Mouse (Mus musculus): Measurements from ENCODE around the gene Slc15a4.

The Slc15a4 gene

DNA sequence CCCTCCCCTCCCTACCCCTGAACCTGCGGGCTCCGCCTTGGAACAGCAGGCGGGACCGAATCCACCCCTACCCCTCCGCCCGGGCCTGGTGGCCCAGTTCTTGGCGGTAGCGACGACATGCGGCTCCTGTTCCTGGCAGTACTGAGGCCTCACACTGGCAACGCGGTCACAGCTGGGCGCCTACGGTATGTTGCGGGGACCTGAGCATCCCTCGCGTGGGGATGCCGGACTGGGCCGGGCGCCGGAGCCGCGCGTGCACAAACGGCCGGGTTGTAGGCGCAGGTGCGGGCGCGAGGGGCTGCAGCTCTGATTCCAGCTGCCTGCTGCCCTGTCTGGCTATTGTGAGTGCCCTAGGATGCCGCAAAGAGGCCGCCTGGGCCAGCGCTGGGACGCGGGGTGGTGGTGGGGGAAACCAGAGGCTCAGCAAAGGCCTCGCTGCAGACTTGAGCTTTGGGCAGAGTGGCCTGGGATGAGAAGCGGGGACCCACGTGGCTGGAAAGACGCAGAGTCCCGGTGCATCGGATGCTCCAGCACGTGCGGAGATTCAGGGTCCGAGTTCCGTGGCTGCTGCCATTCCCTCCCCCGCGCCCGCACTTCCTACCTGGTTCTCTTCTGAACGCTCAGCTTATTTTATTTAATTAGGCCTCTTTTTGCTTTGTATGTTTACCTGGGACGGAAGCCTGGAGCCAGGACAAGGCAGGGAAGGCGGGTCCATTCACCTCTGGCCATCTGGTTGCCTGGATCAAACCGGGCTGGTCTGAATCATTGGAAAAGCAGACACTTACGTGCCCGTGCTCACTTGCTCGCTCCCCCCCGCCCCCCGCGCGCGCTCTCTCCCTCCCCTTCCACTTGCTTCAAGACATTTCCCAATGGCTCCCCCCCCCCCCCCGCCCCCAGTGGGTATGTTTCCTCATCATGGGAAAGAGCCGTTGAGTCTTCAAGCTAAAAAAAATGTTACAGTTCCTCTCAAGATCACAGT is at the start of gene Slc15a4, which contains the start of gene Glt1d1:
Slc15a4 (minus strand) TSS at position 731 of the 979 bp plus-strand sequence.
Glt1d1 (plus strand) TSS at position 96 of the 979 bp plus-strand sequence.
- no peak for DNase-seq (ENCODE audit: low read depth, low spot score)

- peak; percentile 21 for DNase-seq (ENCODE audit: low read depth, low spot score)
These were observed 45.8 kb upstream of the Slc15a4 start for GRCm38 (mm10) chr5:127678501-127678900.

- DNase-seq (ENCODE audit: low read depth, low spot score) = no peak
These were observed 44.9 kb upstream of the Slc15a4 start for GRCm38 (mm10) chr5:127677561-127677960.

GRCm38 (mm10) chr5:127673913-127674312 is 41.2 kb upstream of the Slc15a4 start:
- no peak for DNase-seq (ENCODE audit: low read depth, low spot score)

DNA sequence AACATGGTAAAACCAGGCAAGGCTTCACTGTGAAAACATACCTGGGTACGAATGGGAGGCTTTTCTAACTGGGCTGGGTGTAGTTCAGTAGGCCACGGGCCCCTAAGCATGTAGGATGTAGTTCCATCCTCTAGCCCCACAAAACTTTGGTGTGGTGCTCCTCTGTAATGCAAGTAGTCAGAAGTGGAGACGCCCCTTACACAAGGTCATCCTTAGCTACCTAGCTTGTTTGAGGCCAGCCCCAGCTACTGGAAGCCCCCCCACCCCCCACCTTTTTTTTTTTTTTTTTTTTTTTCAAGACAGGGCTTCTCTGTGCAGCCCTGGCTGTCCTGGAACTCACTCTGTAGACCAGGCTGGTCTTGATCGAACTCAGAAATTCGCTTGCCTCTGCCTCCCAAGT is 28.3 kb upstream of the Slc15a4 start:
- DNase-seq (ENCODE audit: low read depth, low spot score) = no peak

- DNase-seq (ENCODE audit: low read depth, low spot score) = no peak
These were observed 27.6 kb upstream of the Slc15a4 start for GRCm38 (mm10) chr5:127660267-127660666.

DNA sequence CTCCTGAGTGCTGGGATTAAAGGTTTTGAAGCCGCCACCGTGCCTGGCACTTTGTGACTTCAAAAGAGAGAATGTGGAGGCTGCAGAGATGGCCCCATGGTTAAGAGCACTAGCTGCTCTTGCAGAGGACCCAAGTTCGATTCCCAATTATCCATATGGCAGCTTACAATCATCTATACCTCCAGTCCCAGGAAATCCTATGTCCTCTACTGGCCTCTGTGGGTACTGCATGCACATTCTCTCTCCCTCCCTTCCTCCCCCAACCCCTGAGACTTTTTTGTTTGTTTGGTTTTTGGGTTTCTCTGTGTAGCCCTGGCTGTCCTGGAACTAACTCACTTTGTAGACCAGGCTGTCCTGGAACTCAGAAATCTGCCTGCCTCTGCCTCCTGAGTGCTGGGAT is 26.6 kb upstream of the Slc15a4 start:
- no peak for DNase-seq (ENCODE audit: low read depth, low spot score)

- DNase-seq (ENCODE audit: low read depth, low spot score) = no peak
These were observed 25.6 kb upstream of the Slc15a4 start for GRCm38 (mm10) chr5:127658257-127658656.

GRCm38 (mm10) chr5:127649077-127649476 is 16.4 kb upstream of the Slc15a4 start:
- DNase-seq (ENCODE audit: low read depth, low spot score) = peak; percentile 54

DNA sequence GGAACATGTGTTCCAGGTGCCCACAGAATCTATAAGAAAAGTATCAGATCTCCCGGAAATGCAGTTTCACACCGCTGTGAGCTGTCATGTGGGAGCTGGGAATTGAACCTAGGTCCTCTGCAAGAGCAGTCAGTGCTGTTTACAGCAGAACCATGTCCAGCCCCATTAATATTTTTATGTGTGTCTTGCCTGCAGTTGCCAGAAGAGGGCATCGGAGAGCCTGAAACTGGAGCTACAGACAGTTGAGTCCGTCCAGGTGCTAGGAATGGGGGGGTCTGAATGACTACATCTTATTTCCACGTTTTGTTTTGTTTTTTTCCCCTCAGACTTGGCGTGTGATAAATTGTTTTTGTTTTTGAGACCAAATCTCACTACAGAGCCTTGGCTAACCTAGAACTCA is 15.3 kb upstream of the Slc15a4 start:
- peak; percentile 60 for DNase-seq (ENCODE audit: low read depth, low spot score)

- DNase-seq (ENCODE audit: low read depth, low spot score) = no peak
These were observed 8.7 kb upstream of the Slc15a4 start for GRCm38 (mm10) chr5:127641185-127641958.

DNA sequence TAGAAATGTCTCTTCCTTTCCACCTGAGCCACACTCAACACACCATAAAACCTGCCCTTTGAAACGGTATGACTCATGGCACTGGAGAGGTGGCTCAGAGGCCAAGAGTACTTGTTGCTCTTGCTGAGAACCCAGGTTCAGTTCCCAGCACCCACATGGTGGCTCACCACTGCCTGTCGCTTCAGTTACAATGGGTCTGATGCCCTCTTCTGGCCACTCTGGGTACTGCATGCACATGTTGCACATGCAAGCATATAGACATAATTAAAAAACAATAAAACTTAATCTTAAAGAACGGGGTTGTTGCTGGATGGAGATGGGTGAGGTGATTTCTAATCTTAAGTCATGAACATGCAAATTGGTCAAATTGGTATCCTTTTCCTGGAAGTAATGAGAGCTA is 7.7 kb upstream of the Slc15a4 start:
- no peak for DNase-seq (ENCODE audit: low read depth, low spot score)

- no peak for DNase-seq (ENCODE audit: low read depth, low spot score)
These were observed 6.9 kb upstream of the Slc15a4 start for GRCm38 (mm10) chr5:127639635-127640034.

GRCm38 (mm10) chr5:127639067-127639605 is 6.4 kb upstream of the Slc15a4 start:
- no peak for DNase-seq (ENCODE audit: low read depth, low spot score)

DNA sequence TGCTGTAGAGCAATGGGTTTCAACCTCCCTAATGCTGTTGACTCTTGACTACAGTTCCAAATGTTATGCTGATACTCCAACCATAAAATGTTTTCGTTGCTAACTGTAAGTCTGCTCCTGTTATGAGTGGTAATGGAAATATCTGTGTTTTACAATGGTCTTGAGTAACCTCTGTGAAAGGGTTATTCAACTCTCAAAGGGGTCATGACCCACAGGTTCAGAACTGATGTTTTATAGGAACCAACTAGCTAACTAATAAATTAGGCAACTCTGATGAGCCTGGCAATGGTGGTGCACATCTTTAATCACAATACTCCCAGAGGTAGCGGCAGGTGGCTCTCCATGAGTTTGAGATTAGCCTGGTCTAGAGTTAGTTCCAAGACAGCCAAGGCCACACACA is 5.5 kb upstream of the Slc15a4 start:
- no peak for DNase-seq (ENCODE audit: low read depth, low spot score)

GRCm38 (mm10) chr5:127637622-127638021 is 4.9 kb upstream of the Slc15a4 start:
- DNase-seq (ENCODE audit: low read depth, low spot score) = no peak

DNA sequence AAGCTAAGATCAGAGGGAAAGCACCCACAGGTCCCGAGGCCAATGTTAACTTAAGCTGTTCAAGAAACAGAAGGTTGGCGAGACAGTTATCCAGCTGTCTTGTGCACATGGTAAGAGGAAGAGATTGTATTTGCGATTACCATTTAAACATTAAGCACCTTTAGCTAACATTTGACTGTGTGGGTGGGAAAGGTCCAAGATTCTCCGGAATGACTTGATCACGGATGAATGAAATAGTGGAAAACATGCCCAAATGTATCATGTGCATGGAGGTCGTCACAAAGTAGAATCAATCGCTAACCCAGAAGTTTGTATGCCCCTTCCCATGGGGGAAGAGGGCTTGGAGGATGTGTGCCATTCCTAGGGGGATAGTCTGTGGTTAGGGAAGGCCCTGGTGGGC is 969 bp upstream of the Slc15a4 start:
- DNase-seq (ENCODE audit: low read depth, low spot score) = no peak

DNA sequence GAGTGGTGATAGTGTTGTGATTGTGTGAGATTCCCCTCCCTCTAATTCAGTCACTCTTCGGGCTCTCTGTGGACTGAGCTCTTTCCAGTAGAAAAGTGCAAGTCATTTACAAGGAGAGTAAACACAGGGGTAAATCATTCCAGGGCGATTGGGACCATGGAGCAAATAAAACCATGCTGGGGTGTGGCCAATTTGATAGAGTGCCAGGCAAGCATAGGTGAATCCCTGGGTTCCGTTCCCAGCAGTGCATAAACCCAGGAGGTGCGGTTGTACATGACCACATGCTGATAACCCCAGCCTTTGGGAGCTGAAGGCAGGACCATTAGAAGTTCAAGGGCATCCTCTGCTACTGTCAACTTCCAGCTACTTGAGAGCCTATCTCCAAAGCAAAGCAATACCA is 491 bp upstream of the Slc15a4 start:
- no peak for DNase-seq (ENCODE audit: low read depth, low spot score)

GRCm38 (mm10) chr5:127631671-127632070 is 1.0 kb downstream of the Slc15a4 start:
- no peak for DNase-seq (ENCODE audit: low read depth, low spot score)

DNA sequence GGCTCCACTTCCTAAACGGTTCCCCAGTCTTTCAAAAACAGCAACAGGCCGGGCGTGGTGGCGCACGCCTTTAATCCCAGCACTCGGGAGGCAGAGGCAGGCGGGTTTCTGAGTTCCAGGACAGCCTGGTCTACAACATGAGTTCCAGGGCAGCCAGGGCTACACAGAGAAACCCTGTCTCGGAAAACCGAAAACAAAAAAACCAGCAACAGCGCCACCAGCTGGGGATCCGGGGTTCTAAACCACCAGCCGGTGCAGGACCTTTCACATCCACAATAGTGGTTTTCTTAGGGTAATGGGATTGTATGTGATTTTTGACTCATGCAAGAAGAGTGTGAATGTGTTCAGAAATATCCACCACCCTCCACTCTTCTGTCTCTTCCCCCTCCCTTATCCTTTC is 5.5 kb downstream of the Slc15a4 start:
- DNase-seq (ENCODE audit: low read depth, low spot score) = no peak

DNA sequence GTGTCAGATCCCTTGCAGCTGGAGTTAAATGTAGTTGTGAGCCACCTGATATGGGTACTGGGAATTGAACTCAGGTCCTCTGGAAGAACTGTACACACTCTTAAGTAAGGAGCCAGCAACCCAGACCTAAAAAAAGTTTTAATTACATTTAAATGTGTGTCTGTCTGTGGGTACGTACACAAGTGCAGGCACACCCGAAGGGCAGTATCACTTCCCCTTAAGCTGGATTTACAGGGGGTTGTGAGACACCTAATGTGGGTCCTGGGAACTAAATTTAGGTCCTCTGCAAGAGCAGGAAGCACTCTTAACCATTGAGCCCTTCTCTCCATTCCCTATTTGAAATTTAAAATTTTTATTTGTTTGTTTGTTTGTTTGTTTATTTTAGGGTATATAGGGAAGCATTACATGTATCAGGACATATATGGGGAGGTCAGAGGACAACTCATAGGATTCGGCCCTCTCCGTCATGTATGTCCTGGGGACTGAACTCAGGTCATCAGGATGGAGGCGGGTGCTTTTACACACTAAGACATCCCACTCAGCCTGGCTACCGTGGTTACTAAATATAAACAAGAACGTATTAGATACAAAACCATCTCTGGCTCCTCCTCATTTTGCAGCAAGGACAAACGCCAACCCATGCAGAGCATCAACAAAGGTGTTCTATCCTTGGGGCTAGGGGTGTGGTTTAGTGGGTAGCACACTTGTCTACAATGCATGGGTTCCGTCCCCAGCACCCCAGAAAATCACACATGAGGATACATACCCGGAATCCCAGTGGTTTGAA is 8.1 kb downstream of the Slc15a4 start:
- peak; percentile 81 for DNase-seq (ENCODE audit: low read depth, low spot score)

Data from A20 (cell line).